Mouse (Mus musculus) thymus, postnatal 0 days (tissue): ENCODE results near the gene Anp32a. TPM values are rescaled to one million over a fixed set of nuclear protein-coding genes. Genes with fewer than 3 reads are reported as not detected.
A peak's percentile ranks its signal among the peaks of the same experiment; 100 is the strongest.

Experiments used
- DNase-seq: peaks from one replicate; pipeline ENCODE4 v3.0.0-alpha.2; 2015; ENCODE audit warnings: low spot score
- polyA plus RNA-seq: library from polyadenylated mRNA; unstranded; fragments of >200 nt; fragmentation: Nextera tagmentation; extraction: Ambion mirVana; gene quantifications from 2 replicates; pipeline ENCODE4 v1.2.1, GENCODE M21; 2015

The Anp32a gene
- polyA plus RNA-seq, 1 experiment from 2014 or later = 150 TPM

- no peak for DNase-seq
These were observed 59.6 kb downstream of the Anp32a start for GRCm38 (mm10) chr9:62400531-62401170.

DNA sequence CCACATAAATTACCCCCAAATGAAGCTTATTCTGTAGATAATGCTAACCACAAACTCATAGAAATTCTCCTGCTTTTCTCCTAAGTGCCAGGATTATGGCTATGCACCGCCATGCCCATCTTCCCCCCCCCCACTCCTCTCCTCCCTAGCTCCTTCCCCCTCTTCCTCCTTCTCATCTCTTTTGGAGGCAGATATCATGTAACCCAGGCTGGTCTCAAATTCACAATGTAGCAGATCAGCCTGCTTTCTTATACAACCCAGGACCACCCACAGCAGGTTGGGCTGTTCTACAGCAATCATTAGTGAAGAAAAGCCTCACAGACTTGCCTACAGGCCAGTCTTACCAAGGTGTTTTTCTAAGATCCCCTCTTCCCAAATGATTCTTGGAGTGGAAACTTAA, 60.5 kb downstream of the Anp32a start:
- DNase-seq = no peak

- DNase-seq = no peak
These were observed 65.4 kb downstream of the Anp32a start for GRCm38 (mm10) chr9:62406423-62407013.

DNA sequence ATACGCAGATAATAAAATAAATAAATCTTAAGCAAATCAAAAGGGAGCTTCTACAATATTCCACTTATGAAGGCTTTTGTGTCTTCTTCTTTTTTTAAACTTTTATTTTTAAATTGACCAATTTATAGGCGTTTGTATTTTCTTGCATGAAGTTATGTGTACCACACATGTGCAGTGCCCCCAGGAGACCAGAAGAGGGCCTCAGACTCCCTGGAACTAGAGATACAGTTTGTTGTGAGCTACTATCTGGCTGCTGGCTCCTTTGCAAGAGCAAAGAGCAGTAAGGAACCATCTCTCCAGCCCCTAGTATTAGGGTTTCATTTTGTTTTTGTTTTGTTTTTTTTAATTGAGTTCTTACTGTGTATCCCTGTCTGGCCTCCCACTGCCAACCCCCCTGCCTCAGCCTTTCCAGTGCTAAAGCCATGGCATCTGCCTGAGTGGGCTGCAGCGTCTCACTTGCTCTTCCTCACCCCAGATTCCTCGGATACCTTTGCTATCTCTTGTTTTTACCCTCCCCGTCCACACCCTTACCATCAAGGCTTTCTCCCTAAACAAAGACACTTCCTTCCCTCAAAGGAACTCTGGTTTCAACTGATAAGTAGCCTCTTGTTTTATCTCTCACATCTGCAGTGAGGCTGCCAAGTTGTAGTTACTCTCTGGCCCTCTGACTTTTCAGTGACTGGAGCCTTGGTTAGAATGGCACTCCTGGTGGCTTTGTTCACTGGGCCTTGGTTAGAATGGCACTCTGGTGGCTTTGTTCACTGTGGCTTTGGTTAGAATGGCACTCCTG, 66.5 kb downstream of the Anp32a start:
- no peak for DNase-seq

DNA sequence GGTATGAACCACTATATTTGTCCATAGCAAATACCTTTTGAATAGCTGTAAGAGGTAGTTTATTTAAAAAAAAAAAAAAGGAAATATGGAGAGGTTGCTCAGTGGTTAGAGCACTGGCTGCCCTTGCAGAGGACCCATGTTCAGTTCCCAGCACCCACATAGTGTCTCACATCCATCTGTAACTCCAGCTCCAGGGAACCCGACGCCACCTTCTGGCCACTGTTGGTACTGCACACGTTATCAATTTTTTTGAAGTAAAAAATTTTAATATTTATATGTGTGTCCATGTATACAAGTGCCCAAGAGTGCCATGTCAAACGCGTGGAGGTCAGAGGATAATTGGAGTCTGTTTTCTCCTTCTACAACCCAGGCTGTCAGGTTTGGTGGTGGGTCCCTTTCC, 77.6 kb downstream of the Anp32a start:
- DNase-seq = no peak

- no peak for DNase-seq
These were observed 79.3 kb downstream of the Anp32a start for GRCm38 (mm10) chr9:62420261-62420917.

DNA sequence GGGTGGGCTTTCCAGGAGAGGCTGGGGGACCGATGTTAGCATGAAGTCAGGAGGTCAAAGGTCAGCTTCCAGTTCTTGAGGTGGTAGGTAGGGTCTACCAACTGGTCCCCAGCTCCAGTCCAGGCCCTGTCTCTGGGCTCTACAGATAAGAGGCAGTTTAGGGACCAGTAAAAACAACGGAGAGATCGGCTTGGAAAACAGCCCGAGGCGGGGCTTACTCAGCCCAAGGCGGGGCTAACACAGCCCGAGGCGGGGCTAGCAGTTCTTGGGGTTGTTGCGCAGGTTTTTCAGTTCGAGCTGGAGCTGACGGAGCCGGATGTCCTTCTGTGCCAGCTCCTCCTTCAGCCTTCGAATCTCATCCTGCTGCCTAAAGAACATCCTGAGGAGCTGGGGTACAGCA, 79.9 kb downstream of the Anp32a start:
- DNase-seq = peak; percentile 78

GRCm38 (mm10) chr9:62421911-62422310, 80.8 kb downstream of the Anp32a start:
- DNase-seq = no peak

- no peak for DNase-seq
These were observed 81.8 kb downstream of the Anp32a start for GRCm38 (mm10) chr9:62422926-62423325.

GRCm38 (mm10) chr9:62423871-62424270, 82.8 kb downstream of the Anp32a start:
- no peak for DNase-seq

DNA sequence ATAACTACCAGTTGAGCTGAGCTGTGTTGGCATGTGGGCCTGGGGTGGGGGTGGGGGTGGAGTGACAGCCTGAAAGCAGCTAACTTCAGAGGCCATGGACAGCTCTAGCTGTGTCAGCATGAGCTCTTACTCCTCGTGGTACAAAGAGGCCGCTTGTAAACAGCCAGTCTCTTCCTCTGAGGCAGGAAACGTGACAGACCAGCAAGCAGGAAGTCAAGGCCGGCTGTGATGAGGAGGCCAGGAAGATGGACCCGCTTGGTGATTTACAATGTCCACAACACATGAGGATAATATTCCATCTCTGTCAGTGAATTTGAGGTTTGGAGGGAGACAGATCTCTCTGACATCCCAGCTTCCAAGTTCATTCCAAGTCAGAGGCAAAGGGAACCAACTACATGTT, 84.2 kb downstream of the Anp32a start:
- peak; percentile 52 for DNase-seq

- no peak for DNase-seq
These were observed 84.9 kb downstream of the Anp32a start for GRCm38 (mm10) chr9:62426021-62426420.

DNA sequence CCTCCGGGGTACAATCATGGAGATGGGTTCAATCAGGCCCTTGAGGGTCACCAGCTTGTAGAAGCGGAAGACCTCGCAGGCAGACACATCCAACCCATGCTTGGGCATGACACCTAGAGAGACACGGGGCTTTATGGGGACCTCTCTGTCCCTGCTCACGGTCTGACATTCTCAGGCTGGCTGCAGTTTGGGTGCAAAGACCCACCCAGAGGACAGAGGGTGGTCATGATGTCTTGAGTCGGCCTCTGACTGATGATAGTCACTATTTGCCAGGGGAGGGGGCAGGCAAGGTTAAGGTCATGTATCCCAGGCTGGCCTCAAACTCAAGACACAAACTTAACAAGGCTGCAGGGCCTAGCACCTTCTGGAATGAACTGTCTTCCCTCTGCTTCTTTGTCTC, 85.4 kb downstream of the Anp32a start:
- DNase-seq = no peak

- DNase-seq = peak; percentile 10
These were observed 85.9 kb downstream of the Anp32a start for GRCm38 (mm10) chr9:62427010-62427409.

Other genes with a start within 250 kb of the Anp32a start
- gene Glce, start 218.6 kb upstream of the Anp32a start, polyA plus RNA-seq = 7.2 and 8.3 TPM in 2 replicates
- not detected in 2 replicates for gene Spesp1, start 59.1 kb upstream of the Anp32a start, polyA plus RNA-seq
- 3.1 and 3.4 TPM in 2 replicates for gene Coro2b, start 195.8 kb downstream of the Anp32a start, polyA plus RNA-seq